Mouse (Mus musculus) thymus, postnatal 4 days (tissue): Measurements from ENCODE around the gene Cldn10.
A peak's percentile ranks its signal among the peaks of the same experiment; 100 is the strongest.
"Not testable (repeated sequence)": the region's sequence is repeated elsewhere in the genome, so short reads cannot be mapped to it uniquely, and the experiment has no call there.

ENCODE experiments used
- DNase-seq: peaks from one replicate; pipeline ENCODE4 v3.0.0; 2021

Gene Cldn10

DNA sequence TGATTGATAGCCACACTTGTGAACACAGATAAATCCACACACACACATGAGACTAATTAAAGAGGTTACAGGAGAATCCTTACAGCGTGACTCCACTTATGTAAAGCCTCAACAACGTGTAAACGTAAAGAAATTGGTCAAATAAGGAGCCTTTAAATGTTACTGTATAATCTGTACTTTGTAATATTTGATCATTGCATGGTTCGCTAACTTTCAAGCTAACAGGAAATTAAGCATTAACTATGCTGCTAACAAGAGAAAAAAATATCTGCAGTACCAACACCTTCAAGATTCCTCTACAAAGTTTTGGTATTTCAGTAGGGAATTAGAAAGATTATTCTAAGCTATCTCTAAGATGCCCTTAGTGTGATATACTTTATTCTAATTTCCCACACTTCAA is at the start of gene Cldn10:
Gene Cldn10, plus strand, starts transcription at position 288 of the 400 bp plus-strand sequence.
- DNase-seq, result no peak

DNA sequence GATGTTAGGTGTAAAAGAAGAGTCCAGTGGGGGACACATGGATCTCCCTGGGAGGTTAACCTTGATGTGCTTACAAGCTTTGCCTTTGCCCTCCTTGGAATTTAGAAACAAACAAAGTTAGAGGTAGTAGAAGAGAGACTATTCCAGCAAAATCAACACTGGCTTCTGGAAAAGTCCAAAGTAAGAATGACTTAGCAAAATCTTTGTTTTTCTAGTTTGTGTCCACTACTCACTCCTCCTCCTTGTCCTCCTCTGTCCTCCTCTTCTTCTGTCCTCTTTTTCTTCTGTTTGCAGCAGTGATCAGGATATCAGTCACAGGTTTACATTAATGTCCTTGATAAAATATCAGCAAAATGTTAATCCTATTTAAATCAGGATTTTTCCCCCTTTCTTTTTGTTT is 45.9 kb upstream of the Cldn10 start:
- DNase-seq, result no peak

DNA sequence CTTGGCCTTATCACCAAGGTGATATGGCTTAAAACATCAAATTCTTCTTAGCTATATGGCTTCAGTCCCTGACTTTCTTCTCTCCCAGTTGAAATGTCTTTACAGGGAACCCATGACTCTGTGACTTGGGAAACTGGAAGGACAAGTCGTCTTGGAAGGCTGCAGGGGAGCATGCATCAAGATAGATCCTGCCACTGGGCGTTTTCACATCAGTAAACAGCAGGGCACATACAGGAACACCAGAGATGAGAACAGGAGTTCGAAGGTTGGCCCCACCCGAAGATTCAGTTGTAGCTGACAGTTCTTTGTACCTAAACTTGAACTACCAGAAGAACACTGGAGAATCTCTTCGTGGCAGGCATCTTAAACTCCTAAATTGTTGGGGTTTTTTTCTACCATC is 44.8 kb upstream of the Cldn10 start:
- no peak for DNase-seq

DNA sequence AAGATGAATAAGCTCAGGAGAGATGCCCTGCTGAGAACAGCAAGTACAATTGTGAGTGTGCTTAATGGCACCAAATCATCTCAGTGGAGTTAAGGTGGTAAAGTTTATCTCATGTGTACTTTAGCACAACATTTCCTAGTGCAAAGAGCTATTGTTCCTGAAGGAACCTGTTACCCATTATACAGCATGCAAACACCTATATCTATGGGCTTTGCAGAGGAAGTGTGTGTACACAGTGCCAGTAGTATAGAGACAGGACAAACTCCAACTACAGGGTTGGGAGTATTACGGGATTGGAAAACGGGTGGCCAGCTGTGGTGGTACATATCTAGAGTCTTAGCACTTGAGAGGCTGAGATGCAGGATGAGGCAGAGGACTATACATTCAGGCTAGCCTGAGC is 38.6 kb upstream of the Cldn10 start:
- DNase-seq, result no peak

DNA sequence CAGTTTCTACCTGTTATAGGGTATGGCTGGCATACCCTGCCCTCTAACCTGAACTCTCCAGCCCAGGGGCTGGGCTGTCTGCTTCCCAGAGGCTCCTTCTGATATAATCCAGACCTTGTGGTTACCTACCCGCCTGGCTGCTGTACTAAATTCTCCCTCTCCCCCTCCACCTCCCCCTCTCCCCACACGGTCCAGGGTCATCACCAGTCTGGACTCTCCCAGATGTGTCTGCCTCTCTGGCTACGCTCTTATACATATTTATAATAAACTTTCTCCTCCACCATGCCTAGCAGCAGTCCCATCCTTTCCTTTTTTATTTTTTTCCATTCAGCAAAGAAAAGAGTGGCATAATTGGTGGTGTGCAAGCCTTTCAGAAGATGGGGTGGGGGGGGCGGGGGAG is 38.0 kb upstream of the Cldn10 start:
- no peak for DNase-seq

DNA sequence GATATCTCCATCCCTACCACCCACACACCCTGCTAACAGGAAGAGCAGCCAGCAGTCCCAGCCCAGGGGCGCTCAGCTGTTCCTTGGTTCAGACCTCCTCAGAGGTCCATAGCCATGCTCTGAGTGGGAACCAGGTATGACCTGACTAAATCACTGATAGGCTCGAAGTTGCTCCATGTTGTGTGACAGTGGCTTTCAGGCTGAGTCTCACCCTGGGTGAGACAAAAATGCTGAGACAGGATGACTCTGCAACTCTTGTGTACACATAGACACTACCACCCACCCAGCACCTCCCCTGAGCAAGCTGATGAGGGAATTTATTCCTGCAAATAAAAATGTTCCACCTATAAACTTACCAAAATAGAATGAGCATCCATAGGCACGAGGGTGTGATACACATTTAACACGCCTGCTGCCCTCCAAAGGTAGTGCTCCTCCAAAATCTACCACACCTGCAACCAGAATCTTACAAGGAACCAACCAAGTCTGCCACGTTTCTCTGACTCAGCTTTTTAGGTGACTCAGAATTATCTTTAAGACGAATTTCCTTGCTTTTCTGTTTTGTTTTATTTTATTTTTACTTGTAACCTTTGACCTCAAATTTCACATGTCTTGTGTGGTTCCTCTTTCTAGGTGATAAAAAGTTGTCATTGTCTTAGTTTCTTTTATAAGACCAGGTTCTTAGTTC is 37.1 kb upstream of the Cldn10 start:
- DNase-seq, result no peak

DNA sequence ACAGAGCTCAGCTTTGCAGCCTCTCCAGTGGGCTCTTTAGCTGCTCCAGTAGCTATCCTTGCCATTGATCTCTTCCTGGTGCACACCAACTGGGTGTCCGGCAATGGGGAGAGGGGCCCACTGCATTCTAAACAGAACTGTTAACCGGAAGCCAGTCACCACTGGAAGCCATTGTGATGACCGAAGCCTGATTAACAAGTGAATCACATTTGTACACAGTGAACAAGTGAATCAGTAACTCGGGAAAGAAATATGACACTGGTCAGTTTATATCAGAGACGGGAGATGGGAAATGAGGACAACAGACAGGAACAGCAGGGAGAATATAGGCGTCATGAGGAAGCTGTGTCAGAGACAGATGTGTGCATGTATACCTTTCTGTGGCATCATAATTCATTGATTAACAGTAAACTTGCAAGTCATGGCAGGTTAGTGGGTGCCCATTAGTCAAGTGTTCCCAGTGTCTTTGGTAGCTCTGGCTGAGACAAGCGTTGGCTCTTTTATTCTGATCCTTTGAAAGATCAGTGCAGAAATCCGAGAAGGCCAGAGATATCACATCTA is 36.4 kb upstream of the Cldn10 start:
- no peak for DNase-seq

DNA sequence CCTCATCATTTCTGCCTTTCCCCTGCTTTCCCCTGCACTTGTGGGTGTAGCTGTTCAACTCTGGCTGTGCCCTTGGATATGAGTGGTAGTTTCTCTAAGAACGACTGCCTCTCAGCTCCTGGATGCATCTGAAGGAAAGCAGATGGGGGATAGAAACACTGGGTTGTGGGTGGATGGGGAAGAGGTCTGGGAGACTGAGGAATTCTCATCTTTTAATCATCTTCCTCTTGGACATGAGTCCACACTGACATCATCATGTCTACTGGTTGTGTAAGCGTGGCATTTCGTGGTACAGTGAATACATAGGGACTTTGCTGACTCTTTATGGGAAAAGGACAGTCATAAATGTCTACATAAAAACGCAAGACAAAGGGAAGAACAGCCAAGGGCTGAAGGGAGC is 31.7 kb upstream of the Cldn10 start:
- no peak for DNase-seq

DNA sequence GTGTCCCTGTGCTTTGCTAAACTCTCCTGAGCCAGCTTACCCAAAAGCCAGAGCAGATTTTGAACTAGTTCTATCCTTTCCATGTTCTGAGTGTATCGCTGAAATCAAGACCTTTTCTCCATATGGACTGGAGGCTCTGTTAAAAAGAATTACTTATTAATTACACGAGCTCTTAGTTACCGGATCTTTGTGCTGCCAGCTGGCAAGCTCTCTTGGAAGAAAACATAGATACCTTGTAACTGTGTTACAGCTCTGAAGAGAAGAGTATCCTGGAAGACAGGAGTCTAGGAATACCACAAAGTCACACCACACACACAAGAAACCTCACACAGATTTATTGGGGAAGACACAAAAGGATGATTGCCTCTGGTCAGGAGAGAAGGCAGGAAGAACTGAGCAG is 31.1 kb upstream of the Cldn10 start:
- DNase-seq, result no peak

DNA sequence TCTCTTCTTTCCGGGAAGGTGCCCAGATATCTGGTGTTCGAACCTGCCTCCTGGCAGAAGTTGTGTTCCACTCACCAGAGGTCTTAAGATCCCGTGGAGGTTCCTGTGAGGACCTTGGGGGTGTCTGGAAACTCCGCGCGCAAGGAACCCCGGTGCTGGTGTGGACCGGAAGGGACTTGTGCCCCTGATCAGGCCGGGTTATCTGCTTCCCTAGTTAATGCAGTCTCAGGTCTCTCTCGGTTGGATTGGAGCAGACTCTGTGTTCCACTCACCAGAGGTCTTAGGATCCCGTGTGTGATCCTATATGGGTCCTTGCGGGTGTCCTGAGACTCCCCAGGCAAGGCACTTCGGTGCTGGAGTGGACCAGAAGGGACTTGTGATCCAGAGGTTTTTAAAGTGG is 24.3 kb upstream of the Cldn10 start:
- DNase-seq, result not testable (repeated sequence)

DNA sequence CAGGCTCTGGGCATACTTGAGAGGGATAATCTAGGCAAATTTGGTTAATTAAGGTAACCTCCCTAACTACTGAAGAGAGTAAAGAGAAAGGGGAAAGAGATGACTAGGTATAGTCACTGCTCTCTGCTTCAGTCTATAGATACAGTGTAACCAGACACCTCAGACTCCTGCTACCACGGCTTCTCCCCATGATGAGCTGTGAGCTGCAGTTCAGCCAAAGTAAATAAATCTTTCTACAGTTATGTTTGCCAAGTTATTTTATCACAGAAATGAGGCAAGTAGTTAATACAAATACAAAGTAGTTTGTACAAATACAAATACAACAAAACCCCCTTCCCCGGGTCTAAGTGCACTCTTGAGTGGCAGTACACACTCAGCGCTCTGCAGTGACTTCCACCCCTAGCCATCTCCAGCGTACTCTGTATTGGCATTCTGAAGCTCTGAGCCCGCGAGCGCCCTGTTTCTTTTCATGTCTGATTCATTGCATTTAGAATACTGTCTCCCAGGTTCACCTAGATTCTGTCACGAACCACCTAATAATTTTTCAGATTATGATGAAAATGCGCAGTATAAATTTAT is 23.7 kb upstream of the Cldn10 start:
- DNase-seq, result no peak

DNA sequence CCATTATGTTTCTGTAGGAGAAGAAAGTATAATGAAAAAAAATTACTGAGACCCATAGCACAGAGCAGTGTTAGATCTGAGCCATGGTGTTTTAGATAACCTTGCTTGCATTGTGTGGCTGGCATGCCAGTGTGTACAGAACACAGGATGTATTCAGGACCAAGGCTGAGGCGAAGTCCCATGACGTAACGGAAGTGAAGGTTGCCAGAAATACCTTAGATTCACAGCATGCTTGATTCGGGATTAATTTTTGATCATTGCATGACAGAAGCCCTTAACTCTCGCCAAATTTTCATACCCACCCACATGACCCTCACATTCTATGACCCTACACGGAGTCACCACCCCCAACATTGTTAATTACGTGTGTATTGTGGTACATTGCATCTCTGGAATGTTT is 22.4 kb upstream of the Cldn10 start:
- no peak for DNase-seq

DNA sequence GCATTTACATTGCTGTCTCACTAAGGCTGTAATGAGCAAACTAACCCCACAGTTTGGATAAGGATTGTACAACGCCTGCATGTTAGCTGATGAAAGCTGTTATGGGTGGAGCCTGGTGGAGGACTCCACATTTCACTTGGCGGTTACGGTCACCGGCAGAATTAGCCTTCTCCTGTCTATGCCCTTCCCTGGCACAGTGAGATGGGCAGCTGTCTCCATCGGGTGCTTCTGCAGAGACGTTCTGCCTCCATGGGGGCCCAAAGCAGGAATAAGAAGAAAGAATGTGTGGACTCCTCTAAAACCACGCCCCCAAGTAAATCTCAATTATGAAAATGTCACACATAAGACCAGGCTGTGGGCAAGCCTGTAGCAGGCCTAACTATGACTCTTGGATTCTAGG is 21.8 kb upstream of the Cldn10 start:
- DNase-seq, result no peak

DNA sequence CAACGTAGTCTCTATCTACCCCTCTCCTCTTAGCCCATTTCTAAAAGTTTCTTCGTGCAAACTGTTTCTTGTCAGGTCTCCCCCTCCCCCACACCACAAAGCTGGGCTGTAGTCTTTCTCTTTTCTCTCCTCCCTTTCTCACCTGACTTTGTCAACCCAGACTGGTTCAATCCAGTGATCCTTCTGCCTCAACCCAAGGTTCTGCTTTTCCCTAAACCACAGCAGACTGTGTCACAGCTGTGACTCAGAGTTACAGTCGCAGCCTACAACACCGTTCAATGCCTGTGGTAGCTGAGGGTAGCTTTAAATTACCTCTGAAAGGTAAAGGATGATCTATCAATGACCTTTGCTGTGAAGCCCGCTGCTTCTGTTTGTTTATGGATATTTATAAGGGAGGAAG is 21.3 kb upstream of the Cldn10 start:
- no peak for DNase-seq

DNA sequence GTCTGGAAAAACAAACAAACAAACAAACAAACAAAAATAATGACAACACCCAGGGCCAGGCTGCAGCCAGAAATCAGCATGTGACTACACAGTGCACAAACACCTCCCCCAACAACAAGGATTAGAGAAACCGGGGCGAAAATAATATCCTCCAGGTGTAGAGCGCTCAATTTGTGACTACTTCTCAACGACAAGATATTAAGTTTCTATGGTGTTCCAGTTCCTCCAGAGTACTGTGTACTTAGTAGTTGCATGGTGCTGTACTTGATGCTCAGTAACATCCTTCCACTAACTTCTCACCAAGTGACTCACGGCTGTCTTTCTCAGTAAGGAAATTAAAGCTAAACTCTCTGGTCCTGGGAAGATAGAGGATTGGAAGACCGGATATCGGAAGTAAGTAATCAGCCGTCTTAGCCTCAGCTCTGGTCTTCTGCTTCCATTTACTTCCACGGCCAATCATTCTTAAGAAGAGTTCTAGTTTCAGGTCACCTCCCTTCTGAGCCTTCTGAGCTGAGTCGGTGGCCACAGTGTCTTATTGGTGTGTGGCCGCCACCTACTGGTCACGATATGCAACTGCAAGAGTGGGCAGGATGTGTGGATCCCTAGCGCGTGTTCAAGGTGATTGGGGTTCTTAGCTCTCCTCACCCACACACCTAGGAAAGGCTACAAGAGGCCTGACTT is 19.9 kb upstream of the Cldn10 start:
- DNase-seq, result peak; percentile 86

DNA sequence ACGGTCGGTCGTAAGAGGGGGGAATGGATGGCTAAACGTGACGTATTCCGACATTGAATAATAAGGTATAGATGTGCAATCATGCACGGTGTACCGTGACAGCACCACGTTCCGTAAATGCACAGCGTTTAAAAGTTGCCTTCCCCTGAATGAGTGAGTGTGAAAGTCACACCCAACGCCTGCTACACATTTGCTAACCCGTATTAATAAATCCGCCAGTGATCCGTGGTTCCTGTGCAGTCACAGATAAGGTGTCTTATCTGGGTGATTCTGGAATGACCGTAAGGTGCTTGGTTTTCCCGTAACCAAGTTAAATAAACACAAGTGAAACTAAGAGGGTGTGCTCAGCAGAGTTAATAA is 19.4 kb upstream of the Cldn10 start:
- DNase-seq, result no peak

DNA sequence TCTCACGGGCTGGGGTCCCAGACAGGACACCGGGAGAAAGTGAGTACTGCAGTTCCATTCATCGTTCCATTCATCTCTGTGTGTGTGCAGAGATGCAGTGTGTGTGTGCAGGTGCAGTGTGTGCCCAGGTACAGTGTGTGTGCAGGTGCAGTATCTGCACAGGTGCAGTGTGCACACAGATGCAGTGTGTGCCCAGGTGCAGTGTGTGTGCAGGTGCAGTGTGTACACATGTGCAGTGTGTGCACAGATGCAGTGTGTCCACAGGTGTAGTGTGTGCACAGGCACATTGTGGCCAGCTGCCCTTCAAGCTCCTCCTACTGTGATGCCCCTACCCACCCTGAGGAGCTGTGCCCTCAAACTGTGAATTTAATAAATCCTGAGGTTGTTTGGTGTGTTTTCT is 14.0 kb upstream of the Cldn10 start:
- no peak for DNase-seq

DNA sequence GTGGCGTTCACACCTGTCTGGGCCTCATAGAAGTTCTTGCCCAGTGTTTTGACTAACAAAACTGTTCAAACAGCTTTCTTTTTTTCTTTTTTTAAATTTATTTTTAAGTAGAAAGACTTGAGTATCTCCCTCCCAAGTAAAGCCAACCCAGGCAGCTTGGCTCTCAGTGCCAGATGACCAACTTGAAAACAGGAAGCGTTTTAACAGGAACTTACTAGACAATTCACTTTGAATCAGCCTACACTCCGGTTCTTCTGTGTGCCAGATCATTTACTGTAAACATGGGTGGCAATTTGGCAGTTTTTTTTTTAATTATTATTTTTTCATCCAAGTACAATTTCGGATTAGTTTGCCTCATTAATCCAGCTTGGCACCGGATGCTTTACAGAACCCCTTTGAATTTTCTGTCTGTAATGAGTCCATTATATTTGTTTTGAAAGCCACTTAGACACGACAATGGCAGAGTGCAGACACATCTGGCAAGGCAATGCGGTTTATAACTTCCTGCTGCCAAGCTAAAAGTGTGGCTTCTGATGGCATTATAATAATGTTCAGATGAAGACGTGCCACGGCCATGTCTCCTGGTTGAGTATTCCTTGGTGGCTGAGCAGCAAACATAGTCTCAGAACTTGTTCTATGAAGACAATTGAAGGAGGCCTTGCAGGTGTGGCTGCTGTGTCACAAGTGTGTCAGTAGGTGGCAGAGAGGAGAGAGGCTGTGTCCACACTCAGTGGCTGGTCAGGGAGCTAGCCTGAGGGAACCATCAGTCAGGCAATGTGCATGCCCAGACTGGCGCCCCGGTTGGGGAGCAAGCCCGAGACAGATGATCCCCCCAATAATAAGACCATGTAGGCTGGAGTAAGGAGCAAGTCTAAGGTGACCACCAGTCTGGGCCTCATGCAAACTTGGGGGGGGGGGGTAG is 12.9 kb upstream of the Cldn10 start:
- peak; percentile 56 for DNase-seq

DNA sequence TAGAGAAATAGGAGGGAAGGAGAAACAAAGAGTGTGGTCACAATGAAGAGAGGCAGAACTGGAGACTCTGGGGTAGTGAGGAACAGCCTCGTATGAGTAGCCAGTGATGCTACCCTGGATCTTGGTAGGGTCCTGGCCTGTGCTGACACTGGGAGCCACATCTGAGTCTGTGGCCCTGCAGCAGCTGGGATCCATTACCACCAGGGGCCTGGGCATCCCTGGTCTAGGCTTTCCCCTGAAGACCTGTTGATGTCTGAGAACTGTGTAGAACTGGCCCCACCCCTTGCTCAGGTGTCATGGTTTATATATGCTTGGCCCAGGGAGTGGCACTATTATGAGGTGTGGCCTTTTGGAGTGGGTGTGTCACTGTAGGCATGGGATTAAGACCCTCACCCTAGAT is 12.2 kb upstream of the Cldn10 start:
- no peak for DNase-seq

DNA sequence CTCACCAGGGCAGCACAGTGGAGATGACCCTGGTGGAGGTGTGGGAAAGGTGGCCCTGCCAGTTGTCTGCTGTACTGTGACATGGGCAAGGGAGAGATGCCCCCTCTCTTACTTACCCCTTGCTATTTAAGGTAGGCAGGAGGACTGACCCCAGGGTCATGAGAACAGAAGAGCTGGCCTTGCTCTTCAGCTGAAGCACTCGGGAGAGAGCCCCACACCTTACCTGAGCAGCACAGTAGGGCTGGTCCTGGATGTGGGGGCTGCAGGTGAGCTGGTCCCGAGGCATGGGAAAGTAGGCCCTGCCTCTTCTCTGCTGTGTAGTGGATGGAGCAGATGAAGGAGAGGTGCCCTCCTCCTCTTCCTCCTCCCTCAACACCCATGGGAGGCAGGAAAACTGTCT is 11.3 kb upstream of the Cldn10 start:
- DNase-seq, result no peak

DNA sequence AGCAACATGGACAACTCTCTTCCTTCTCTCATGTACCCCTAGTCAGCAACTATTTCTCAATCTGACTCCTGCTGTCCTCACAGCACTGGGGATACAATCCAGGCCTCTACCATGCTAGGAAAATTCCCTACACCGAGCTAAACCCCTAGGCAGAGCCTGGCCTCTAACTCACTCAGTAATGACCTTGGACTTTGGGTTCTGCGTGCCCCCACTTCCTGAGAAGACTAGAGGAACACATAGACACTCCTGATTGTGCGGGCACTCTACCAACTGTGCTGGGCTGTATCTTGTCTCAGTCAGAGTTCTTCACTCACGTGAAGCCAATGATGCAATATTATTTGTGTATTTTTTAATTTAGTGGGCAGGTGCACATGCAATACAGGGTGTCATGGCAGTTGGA is 10.2 kb upstream of the Cldn10 start:
- DNase-seq, result no peak

DNA sequence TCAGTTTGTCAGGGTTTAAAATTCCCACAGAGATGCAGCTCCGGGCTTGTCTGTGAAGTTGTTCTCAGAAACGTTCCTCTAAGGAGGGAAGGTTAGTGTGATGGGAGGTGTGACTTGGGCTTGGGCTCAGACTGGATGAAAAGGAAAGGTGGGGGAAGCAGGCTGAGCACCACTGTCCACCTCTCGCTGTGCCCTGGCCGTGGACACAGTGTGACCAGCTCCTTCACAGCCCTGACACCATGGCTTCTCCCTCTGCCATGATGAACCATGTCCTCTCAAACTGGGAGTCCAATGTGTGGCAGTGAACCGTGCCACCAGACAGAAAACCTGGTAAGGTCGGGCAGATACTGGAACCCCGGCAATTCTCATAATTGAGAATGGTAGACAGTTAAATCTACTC is 6.1 kb upstream of the Cldn10 start:
- no peak for DNase-seq

DNA sequence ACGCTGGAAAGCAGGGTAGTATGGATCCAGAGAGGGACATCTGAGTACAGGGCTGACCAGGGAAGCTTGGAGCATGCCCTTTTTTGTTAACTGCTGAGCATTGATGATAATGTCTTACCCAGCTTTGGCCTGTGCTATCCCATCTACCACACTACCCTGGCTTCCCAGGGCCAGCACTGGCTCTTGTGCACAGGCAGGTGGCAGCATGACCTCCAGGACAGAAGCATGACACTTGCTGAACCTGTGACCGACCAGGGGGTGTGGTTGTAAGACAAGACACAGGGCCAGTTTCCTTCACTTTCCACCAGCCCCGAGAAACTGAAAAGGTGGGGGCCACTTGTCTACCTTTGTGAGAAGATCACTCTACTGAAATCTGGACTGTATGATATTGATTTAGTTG is 5.5 kb upstream of the Cldn10 start:
- peak; percentile 58 for DNase-seq
